Mouse (Mus musculus) frontal cortex, postnatal 36 days (tissue): ENCODE results near the gene Rims3.

Experiments
- DNase-seq, 2 experiments: peaks; one replicate each; pipeline ENCODE4 v3.0.0; 2022; ENCODE audit warnings: low spot score in 2 of 2

The Rims3 gene

GRCm38 (mm10) chr4:120849451-120849850, 5.2 kb upstream of the Rims3 start:
- no peak for DNase-seq

- peak; percentile 70 to 79 for DNase-seq
These were observed 3.7 kb upstream of the Rims3 start for GRCm38 (mm10) chr4:120850946-120851345.

GRCm38 (mm10) chr4:120855360-120856060, 894 bp downstream of the Rims3 start:
- DNase-seq = no peak

GRCm38 (mm10) chr4:120856376-120856775, 1.8 kb downstream of the Rims3 start:
- no peak for DNase-seq

- DNase-seq = peak; percentile 63 to 79
These were observed 5.2 kb downstream of the Rims3 start for GRCm38 (mm10) chr4:120859865-120860264.

- DNase-seq = no peak
These were observed 11.6 kb downstream of the Rims3 start for GRCm38 (mm10) chr4:120866211-120866610.

- no peak for DNase-seq
These were observed 13.6 kb downstream of the Rims3 start for GRCm38 (mm10) chr4:120868246-120868645.

- no peak for DNase-seq
These were observed 14.4 kb downstream of the Rims3 start for GRCm38 (mm10) chr4:120868988-120869387.

GRCm38 (mm10) chr4:120870262-120870748, 15.7 kb downstream of the Rims3 start:
- no peak for DNase-seq

- DNase-seq = no peak
These were observed 21.3 kb downstream of the Rims3 start for GRCm38 (mm10) chr4:120875961-120876360.

- DNase-seq = peak; percentile 66 to 68
These were observed 24.1 kb downstream of the Rims3 start for GRCm38 (mm10) chr4:120878728-120879127.

GRCm38 (mm10) chr4:120879386-120879785, 24.8 kb downstream of the Rims3 start:
- DNase-seq = no peak

GRCm38 (mm10) chr4:120880731-120881432, 26.3 kb downstream of the Rims3 start:
- no peak for DNase-seq

- peak in 1 of 2 experiments; percentile 55 for DNase-seq
These were observed 27.5 kb downstream of the Rims3 start for GRCm38 (mm10) chr4:120882002-120882625.

- no peak for DNase-seq
These were observed 30.8 kb downstream of the Rims3 start for GRCm38 (mm10) chr4:120885208-120886120.

- no peak for DNase-seq
These were observed 31.5 kb downstream of the Rims3 start for GRCm38 (mm10) chr4:120886131-120886530.

- no peak for DNase-seq
These were observed 32.2 kb downstream of the Rims3 start for GRCm38 (mm10) chr4:120886811-120887210.

GRCm38 (mm10) chr4:120887381-120888112, 32.9 kb downstream of the Rims3 start:
- DNase-seq = peak; percentile 56 to 82

GRCm38 (mm10) chr4:120888884-120889283, 34.3 kb downstream of the Rims3 start:
- no peak for DNase-seq

GRCm38 (mm10) chr4:120890754-120891440, 36.3 kb downstream of the Rims3 start:
- DNase-seq = no peak
